Mouse (Mus musculus) lung, adult 2 months (tissue): ENCODE measurements around the gene Fbxw7. TPM values are rescaled to one million over a fixed set of nuclear protein-coding genes. Genes with fewer than 3 reads are reported as not detected.

Source experiments
- DNase-seq: peaks from one replicate; pipeline ENCODE4 v3.0.0; 2022
- H3K4me1 ChIP-seq: fragments of 200-500 bp; 2 replicates; pipeline ENCODE4 v1.6.1; 2011; ENCODE audit warnings: low read length; ENCODE audit not compliant: control insufficient read depth, insufficient read depth
- H3K4me3 ChIP-seq: fragments of 200-500 bp; replicated peaks from 2 replicates; pipeline ENCODE3; 2011; ENCODE audit warnings: low read depth, mild to moderate bottlenecking, control low read depth, low read length; ENCODE audit errors: extremely low read depth
- CTCF ChIP-seq: fragments of 200-500 bp; IDR thresholded peaks from 2 replicates; pipeline ENCODE4 v1.5.1; 2011; ENCODE audit warnings: mild to moderate bottlenecking, low read length, control low read depth; ENCODE audit not compliant: insufficient read depth
- POLR2A ChIP-seq: fragments of 200-500 bp; IDR thresholded peaks from 2 replicates; pipeline ENCODE4 v1.6.1; 2011; ENCODE audit warnings: low read depth, mild to moderate bottlenecking, control low read depth, low read length, borderline replicate concordance; ENCODE audit errors: extremely low read depth
- WGBS: fragments of 180-500 bp; shearing (Covaris S2); methylation state at CpG from one replicate; pipeline ENCODE4 v1.1.7; 2018; 5-methylcytosine and 5-hydroxymethylcytosine counted together
- polyA plus RNA-seq: library from polyadenylated mRNA; depleted of rRNA; stranded (reverse); fragments of >200 nt; gene quantifications from 2 replicates; pipeline ENCODE4 v1.2.3, GENCODE M21; 2012; rRNA removed

Gene Fbxw7
- 3.9 and 6.7 TPM in 2 replicates for polyA plus RNA-seq

- TF ChIP-seq POLR2A, result no peak
- no peak for TF ChIP-seq CTCF
- Histone ChIP-seq H3K4me3 (peak within 1 kb of the TSS; percentile 96), H3K4me1 (no peaks in the 10 kb centered on the region; the same call in 1 of the 2 replicates)
- no peak for DNase-seq
- under 1% methylated on average over 40 of the region's 76 CpGs for WGBS
Observed at GRCm38 (mm10) chr3:84814762-84815381, at the start of gene Fbxw7. Fbxw7 (plus strand) TSS chr3:84815268.

DNA sequence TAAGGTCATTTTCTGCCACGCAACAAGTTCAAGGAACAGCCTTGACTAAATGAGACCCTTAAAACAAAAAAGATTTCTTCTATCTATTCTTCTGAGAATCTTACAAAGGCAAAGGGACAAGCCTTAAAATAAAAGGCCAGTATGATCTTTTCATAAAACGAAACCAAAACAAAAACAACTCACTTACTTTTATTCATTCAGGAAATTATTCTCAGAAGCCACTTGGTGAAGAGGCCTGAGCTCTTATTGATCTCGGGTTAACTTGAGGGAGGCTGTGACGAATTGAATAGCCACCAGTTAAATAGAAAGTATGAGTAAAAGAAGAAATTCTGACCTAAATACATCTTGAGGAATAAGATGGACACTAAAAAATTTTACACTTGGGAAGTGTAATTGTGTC is 46.1 kb upstream of the Fbxw7 start:
- 87% methylated on average over 4 of the region's 4 CpGs for WGBS
- no peaks in the 10 kb centered on the region for H3K4me1 ChIP-seq
- no peak for TF ChIP-seq POLR2A
- no peak for TF ChIP-seq CTCF
- no peak overlapping the region for H3K4me3 ChIP-seq
- DNase-seq, result no peak

DNA sequence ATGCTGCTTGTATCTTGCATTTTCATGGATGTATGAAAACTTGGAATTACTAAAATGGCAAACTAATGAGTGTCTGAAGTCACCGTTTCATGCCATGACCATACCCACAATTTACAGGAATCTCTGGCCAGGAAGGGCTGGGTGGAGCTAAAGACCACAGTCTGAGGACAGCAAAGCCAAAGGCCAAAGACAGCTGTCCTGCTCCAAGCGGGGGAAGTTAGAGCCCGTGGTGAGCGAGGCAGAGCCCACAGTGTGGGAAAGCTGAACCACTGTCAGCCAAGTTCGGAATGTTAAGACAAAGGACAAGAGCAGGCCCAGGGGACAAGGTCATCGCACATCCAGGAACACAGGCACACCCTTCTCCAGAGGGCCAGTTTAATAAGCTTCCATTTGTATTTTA is 45.7 kb upstream of the Fbxw7 start:
- WGBS, result 73% methylated on average over 6 of the region's 6 CpGs
- DNase-seq, result no peak
- H3K4me3 ChIP-seq, result no peak overlapping the region
- H3K4me1 ChIP-seq, result no peaks in the 10 kb centered on the region; the same call in 1 of the 2 replicates
- TF ChIP-seq POLR2A, result no peak
- no peak for TF ChIP-seq CTCF

GRCm38 (mm10) chr3:84770518-84770917 is 44.5 kb upstream of the Fbxw7 start:
- 76% methylated on average over 6 of the region's 6 CpGs for WGBS

DNA sequence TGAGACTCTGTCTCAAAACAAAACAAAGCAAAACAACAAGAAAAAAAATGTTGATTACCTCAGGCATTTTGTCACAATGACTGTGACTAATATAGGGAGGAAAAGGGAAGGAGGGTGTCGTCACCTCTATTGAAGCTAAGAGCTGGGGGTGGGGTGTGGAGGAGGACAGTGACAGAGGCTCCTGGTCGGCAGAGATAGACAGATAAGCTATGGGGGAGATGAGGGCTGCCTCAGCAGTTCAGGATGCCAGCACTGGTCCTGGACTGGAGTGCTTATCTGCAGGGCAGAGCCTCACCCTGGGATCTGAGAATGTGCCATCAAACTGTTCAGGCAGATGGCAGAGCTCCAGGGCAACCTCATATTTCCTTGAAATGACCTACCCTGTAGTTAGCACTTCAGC is 43.1 kb upstream of the Fbxw7 start:
- WGBS, result 30% methylated on average over 2 of the region's 2 CpGs
- H3K4me1 ChIP-seq, result no peaks in the 10 kb centered on the region; the same call in 1 of the 2 replicates
- DNase-seq, result no peak
- TF ChIP-seq POLR2A, result no peak
- TF ChIP-seq CTCF, result no peak
- H3K4me3 ChIP-seq, result no peak overlapping the region

More at GRCm38 (mm10) chr3:84770518-84770917, 44.5 kb upstream of the Fbxw7 start:
- Histone ChIP-seq H3K4me3 (no peak overlapping the region), H3K4me1 (no peaks in the 10 kb centered on the region; the same call in 1 of the 2 replicates)
- no peak for TF ChIP-seq CTCF
- TF ChIP-seq POLR2A, result no peak
- no peak for DNase-seq

DNA sequence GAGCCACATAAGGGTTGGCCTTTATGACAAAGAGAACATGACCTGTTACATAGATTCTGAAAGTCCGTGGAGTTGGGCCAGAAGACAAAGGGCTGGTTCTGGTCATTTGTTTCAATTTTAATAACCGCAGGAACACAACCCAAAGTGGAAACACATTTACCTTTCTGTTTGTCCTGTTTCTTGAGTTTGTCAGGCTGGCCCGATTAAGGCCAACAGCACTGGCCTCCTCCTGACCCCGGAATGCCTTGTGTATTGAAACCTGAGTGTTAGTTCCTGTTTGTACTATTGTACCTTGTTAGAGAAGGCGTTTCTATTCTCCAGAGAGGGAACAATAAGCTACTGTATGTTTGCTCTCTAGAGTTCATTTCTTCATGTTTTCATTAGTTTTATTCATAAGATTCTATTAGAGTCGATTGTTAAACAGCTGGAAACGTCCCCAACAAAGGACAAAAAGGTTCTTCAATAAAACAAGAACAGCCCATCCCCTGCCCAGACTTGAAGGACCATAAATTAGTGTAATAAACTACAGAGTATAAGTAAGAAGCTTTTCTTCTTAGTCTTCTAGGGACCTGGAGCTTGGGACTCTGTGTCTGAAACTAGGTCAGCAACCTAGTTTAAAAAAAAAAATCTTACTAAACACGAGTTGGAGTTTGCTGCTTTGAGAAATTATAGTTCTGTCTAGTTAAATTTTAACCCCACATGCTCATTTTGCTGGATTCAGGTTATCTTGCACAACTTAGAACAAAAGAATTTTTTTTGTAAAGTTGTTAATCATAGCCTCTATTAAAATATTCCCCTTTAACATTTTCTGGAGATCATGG is 40.6 kb upstream of the Fbxw7 start:
- Histone ChIP-seq H3K4me1 (no peaks in the 10 kb centered on the region; the same call in 1 of the 2 replicates), H3K4me3 (no peak overlapping the region)
- no peak for DNase-seq
- 39% methylated on average over 8 of the region's 8 CpGs for WGBS
- TF ChIP-seq POLR2A (no peak), CTCF (no peak)

GRCm38 (mm10) chr3:84775067-84775423 is 40.0 kb upstream of the Fbxw7 start:
- no peak for DNase-seq
- no peaks in the 10 kb centered on the region; the same call in 1 of the 2 replicates for H3K4me1 ChIP-seq
- TF ChIP-seq CTCF (no peak), POLR2A (no peak)
- WGBS, result 71% methylated on average over 6 of the region's 6 CpGs
- H3K4me3 ChIP-seq, result no peak overlapping the region

DNA sequence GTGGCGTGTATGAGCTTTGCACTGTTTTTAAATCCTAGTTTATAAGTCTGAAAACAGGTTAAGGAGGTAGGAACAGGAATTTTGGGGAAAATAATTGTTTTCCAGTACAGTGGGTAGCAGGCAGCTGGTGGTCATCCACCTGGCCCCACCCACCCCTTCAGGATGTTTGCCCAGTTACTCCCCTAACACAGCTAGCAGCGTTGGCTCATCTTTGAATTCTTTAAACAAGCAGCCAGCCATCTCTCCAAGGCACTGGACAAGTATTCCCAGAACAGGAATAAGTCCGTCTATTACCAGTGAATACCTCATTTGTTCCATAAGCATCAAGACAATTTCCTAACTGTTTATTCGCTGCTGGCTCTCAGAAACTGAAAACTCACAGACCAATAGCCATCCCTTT is 39.5 kb upstream of the Fbxw7 start:
- WGBS, result 61% methylated on average over 4 of the region's 4 CpGs
- Histone ChIP-seq H3K4me1 (no peaks in the 10 kb centered on the region; the same call in 1 of the 2 replicates), H3K4me3 (no peak overlapping the region)
- TF ChIP-seq CTCF, result no peak
- TF ChIP-seq POLR2A, result no peak
- no peak for DNase-seq

GRCm38 (mm10) chr3:84776084-84776483 is 39.0 kb upstream of the Fbxw7 start:
- 83% methylated on average over 1 of the region's 1 CpGs for WGBS
- H3K4me3 ChIP-seq, result no peak overlapping the region
- TF ChIP-seq CTCF (no peak), POLR2A (no peak)
- no peaks in the 10 kb centered on the region; the same call in 1 of the 2 replicates for H3K4me1 ChIP-seq
- DNase-seq, result no peak
